Mouse (Mus musculus) central nervous system, embryonic 18 days (tissue): ENCODE results near the gene Atxn7. TPM values are rescaled to one million over a fixed set of nuclear protein-coding genes. Genes with fewer than 3 reads are reported as not detected.

Source experiments
- polyA plus RNA-seq: library from polyadenylated mRNA; depleted of rRNA; stranded (reverse); fragments of >200 nt; gene quantifications from 2 replicates; pipeline ENCODE4 v1.2.3, GENCODE M21; 2012; rRNA removed

The Atxn7 gene
- polyA plus RNA-seq, result 15.2 and 15.5 TPM in 2 replicates

DNA sequence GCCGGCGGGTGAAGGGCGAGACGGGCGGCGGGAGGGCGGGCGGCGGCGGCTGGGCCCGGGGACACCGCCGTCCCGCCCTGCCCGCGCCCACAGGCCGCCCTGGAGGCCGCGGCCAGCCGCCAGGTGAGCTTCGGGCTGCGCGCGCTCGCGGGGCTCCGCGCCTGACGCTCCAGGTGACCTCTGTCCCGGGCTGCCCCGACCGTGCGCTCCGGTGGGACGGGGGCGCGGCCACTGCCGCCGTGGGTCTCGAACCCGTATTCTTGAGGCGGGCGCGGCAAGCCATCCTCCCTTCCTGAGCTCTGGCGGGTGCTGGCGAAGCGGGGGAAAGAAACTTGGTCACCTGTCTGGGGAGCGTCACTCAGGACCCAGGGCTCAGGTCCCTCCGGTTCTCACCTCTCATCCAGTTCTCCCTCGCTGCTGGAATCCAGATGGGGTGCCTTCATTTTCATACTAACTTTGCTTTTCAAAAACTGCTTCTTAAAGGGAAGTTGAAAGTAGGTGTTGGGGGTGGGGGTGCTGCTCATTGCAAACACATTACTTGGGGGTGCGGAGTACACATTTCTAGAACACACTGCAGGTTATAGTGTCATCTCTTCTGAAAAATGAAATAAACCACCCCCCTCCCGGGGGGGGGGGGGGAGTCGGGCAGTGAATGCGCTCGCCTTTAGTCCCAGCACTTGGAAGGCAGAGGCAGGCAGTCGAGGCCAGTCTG lies at the start of gene Atxn7, which contains the start of gene Thoc7:
TSS of gene Atxn7 (plus strand) at position 40 of the 712 bp plus-strand sequence.
TSS of gene Thoc7 (minus strand) at position 452 of the 712 bp plus-strand sequence.

DNA sequence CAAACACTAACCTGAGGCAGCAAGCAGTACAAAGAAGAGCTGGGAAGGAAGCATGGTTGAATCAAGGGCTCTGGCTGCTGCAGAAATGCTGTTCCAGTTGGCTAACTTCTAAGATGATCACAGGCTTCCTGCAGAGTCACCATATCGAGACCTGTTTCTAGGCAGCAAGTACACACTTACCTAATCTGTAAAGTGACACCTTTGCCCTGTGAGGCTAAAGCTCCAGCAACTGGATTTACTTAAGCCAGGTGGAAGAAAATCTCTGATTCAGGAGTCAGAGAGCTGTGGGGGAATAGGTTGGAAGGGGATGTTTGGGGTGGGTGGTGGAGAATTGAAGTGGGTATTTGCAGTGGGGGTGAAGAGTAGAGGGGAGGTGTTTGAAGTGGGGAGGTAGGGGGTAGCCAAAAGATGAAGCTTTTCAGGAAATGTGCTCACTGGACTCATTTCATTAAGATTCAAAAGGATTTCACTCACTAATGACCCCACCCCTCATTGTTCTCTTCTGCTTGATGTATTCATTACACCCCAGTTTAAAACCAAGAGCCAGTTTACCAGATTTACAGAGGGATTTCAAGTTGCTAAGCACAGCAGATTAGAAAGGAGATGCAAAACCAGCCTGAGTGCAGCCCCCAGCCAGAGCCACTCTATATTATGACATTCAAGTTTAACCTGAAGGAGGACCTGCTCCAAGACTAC lies 46.7 kb upstream of the Atxn7 start, which contains the start of gene Gm281:
TSS of gene Gm281 (minus strand) at position 92 of the 696 bp plus-strand sequence.

DNA sequence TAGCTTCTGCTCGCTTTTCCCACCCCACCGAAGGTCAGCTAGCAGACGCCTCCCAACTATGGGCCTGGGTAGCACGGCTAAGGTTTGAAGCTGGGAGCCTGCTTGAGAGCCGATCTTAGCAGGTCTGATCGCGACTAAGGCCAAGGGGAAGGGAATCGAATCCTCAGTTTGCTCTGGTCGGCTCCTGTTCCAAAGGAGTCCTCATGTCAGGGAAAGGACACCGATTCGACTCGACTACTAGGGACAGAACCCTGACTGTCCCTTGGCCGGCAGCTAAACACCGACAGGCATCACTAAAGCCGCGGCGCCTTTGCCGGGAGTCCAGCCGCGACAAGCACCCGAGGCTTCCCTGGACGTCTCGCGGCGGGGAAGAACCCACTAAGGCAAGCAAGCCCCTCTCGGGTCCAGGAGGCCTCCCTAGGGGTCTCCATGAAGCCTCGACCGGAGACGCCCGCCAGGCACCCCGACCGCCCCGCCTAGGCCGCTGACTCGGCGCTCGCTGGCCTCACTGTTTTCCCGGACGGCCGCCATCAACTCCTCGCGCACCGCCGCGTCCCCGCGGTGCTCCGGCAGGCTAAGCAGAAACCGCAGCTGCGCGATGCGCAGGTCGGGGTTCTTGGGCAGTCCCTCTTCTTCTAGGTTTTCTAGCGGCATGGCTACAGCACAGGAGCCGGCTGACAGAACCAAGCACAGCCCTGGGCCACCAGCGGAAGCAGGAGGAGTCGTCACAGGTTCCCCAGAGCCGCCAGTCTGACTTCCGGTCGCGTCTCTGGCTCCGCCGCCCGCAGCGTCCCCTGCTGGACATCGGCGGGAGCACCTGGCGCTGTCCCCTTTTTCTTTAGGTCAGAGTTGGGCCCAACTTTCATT lies 159.2 kb downstream of the Atxn7 start, which contains the start of gene Psmd6:
TSS of gene Psmd6 (minus strand) at position 755 of the 867 bp plus-strand sequence.

Other genes starting within 250 kb of the Atxn7 start
- gene Gm281, start 47.0 kb upstream of the Atxn7 start, polyA plus RNA-seq, result 0.04 TPM in 2 replicates
- gene Thoc7, start 412 bp downstream of the Atxn7 start, polyA plus RNA-seq, result 120 and 126 TPM in 2 replicates
- 126 TPM in 2 replicates for gene Psmd6, start 159.5 kb downstream of the Atxn7 start, polyA plus RNA-seq
- gene Olfr720, start 225.4 kb downstream of the Atxn7 start, polyA plus RNA-seq, result not detected in 2 replicates